Mouse (Mus musculus) limb, embryonic 14.5 days (tissue): ENCODE measurements around the gene Fam216b. TPM values are rescaled to one million over a fixed set of nuclear protein-coding genes. Genes with fewer than 3 reads are reported as not detected.

Experiments
- ATAC-seq: fragments of 200-750 bp; cut with Nextera tagmentation; 2 replicates; pipeline ENCODE4 v1.8.0; 2017; ENCODE audit warnings: low read depth, moderate number of reproducible peaks, moderate TSS enrichment; ENCODE audit not compliant: low FRiP score
- DNase-seq: peaks from one replicate; pipeline ENCODE4 v3.0.0-alpha.2; 2015; ENCODE audit warnings: low spot score
- H3K27ac ChIP-seq: fragments of 300-500 bp; sonication (generic); replicated peaks from 2 replicates; pipeline ENCODE4 v1.5.1; 2014; ENCODE audit warnings: low read depth, mild to moderate bottlenecking, low read length, moderate library complexity, mixed read lengths
- H3K27me3 ChIP-seq: fragments of 300-500 bp; sonication (generic); 2 replicates; pipeline ENCODE4 v1.6.1; 2014; ENCODE audit warnings: low read length, mixed read lengths; ENCODE audit not compliant: control insufficient read depth, insufficient read depth
- H3K36me3 ChIP-seq: fragments of 300-500 bp; sonication (generic); 2 replicates; pipeline ENCODE4 v1.6.1; 2014; ENCODE audit warnings: mild to moderate bottlenecking, low read length, moderate library complexity, mixed read lengths; ENCODE audit not compliant: control insufficient read depth, insufficient read depth
- H3K4me1 ChIP-seq: fragments of 300-500 bp; sonication (generic); 2 replicates; pipeline ENCODE4 v1.6.1; 2014; ENCODE audit warnings: antibody characterized with exemption, low read length, mixed read lengths; ENCODE audit not compliant: control insufficient read depth, insufficient read depth
- H3K4me2 ChIP-seq: fragments of 300-500 bp; sonication (generic); replicated peaks from 2 replicates; pipeline ENCODE4 v1.6.1; 2014; ENCODE audit warnings: low read depth, mild to moderate bottlenecking, low read length, moderate library complexity; ENCODE audit not compliant: severe bottlenecking
- H3K4me3 ChIP-seq: fragments of 300-500 bp; sonication (generic); replicated peaks from 2 replicates; pipeline ENCODE4 v1.5.1; 2014; ENCODE audit warnings: low read length
- H3K9ac ChIP-seq: fragments of 300-500 bp; sonication (generic); 2 replicates; pipeline ENCODE4 v1.6.1; 2014; ENCODE audit warnings: mild to moderate bottlenecking, low read depth, low read length, moderate library complexity; ENCODE audit not compliant: severe bottlenecking
- H3K9me3 ChIP-seq: fragments of 300-500 bp; sonication (generic); 2 replicates; pipeline ENCODE4 v1.6.1; 2016; ENCODE audit warnings: low read length; ENCODE audit not compliant: control insufficient read depth
- POLR2A ChIP-seq: fragments of 200-500 bp; IDR thresholded peaks from 2 replicates; pipeline ENCODE4 v1.8.0; 2012; ENCODE audit warnings: inconsistent platforms, mild to moderate bottlenecking, moderate library complexity, borderline replicate concordance; ENCODE audit not compliant: insufficient read depth, insufficient read length; ENCODE audit errors: extremely low read depth
- WGBS: fragments of 180-500 bp; shearing (Covaris S2); extraction: QIAGEN DNeasy Blood & Tissue Kit; methylation state at CpG from one replicate; pipeline ENCODE4 v1.1.7; 2014; 5-methylcytosine and 5-hydroxymethylcytosine counted together
- polyA plus RNA-seq, 2 experiments: library from polyadenylated mRNA; depleted of rRNA in 1 of 2; stranded (reverse) in 1 of 2; unstranded in 1 of 2; fragments of >200 nt; fragmentation: Nextera tagmentation in 1 of 2; extraction: Ambion mirVana in 1 of 2; gene quantifications; 2 replicates each; pipeline versions ENCODE4 v1.2.1 to v1.2.3; 2012 to 2014

The Fam216b gene
- polyA plus RNA-seq, 2 experiments: not detected

DNA sequence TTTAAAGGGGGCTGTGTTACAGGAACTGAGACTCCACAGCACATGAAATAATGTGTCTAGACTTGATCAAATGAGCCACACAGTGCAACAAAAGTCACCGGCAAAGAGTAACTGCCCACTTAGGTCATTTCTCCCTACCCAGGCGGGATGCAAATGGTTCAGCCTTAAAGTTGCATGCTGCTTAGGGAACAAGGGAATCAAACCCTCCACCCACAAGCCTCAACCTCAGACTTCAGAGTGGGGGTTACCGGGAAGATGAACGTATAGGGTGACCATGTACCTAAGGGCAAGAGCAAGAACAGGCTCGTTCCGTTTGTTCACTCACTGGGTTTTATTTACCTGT is 28.2 kb downstream of the Fam216b start:
- peaks cover 5% of the 10 kb centered on the region; the same call in 1 of the 2 replicates for H3K4me1 ChIP-seq
- no peak overlapping the region for H3K27ac ChIP-seq
- H3K4me2 ChIP-seq: peak overlapping the region; percentile 27; the same call in 1 of the 2 replicates
- no peaks in the 10 kb centered on the region for H3K36me3 ChIP-seq
- WGBS: 48% methylated on average over 6 of the region's 6 CpGs
- ATAC-seq: no peak
- H3K27me3 ChIP-seq: no peaks in the 10 kb centered on the region
- no peak overlapping the region for H3K9ac ChIP-seq
- no peak for TF ChIP-seq POLR2A
- no peak overlapping the region for H3K4me3 ChIP-seq
- H3K9me3 ChIP-seq: no peaks in the 10 kb centered on the region
- DNase-seq: no peak

DNA sequence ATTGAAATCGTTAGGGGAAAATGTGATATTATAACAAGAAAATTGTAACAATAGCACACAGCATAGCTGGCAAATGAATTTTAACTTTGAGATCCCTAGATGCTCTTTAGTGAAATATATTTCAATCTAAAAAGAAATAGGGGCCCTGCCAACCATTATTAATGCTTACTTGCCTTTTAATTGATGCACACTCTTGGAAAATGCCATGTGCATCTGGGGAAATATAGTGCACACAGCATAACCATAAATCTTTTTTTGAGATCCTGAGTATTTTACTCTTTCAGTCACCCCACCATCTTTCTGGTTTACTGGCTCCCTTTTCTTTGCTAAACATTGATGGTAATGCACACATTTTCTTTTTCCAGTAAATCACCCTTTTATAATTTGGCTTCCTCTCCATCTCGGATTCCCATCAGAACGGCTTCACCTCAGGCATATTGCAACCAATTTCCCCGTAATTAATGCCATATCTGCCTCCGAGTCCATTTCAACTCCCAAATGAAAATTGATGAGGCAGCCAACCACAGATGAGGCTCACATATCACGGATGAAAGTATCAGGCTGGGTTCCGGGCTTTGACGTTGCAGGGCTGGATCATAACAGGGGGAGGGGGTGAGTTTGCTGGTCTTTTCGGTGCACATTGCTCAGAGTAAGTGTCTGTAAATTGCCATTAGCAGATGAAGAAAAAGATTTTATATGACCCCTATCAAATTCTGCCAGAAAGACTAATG is 28.8 kb downstream of the Fam216b start:
- Histone ChIP-seq H3K9ac (no peak overlapping the region), H3K4me1 (peaks cover 5% of the 10 kb centered on the region; the same call in 1 of the 2 replicates), H3K4me2 (peak overlapping the region; percentile 27; the same call in 1 of the 2 replicates), H3K27me3 (no peaks in the 10 kb centered on the region), H3K36me3 (no peaks in the 10 kb centered on the region), H3K9me3 (no peaks in the 10 kb centered on the region), H3K4me3 (no peak overlapping the region), H3K27ac (no peak overlapping the region)
- DNase-seq (peak; percentile 18), ATAC-seq (no peak)
- 20% methylated on average over 9 of the region's 9 CpGs for WGBS
- TF ChIP-seq POLR2A: no peak

DNA sequence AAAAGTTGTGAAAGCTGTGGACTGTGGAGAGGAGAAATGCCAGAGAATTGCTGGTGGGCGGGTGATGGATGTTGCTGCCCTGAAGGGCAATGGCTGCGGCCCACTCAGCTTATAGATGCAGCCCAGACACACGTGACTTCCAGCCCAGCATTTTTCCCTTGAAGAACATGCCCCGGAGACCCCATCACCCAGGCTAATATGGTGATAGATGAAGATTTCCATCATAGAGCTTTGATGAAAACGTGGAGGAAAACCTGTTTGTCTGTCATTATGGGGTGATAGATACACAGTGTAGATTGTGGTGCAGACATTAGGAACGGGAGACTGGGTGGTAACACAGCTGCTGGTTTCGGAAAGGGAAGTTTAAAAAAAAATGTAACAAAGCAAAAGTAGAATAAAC is 31.4 kb downstream of the Fam216b start:
- H3K27me3 ChIP-seq: no peaks in the 10 kb centered on the region
- H3K36me3 ChIP-seq: no peaks in the 10 kb centered on the region
- H3K9me3 ChIP-seq: no peaks in the 10 kb centered on the region
- H3K4me1 ChIP-seq: peaks cover 5% of the 10 kb centered on the region; the same call in 1 of the 2 replicates
- WGBS: 70% methylated on average over 7 of the region's 7 CpGs
- DNase-seq: no peak
- no peak for ATAC-seq
- no peak overlapping the region for H3K27ac ChIP-seq
- H3K4me3 ChIP-seq: no peak overlapping the region
- no peak overlapping the region for H3K4me2 ChIP-seq
- TF ChIP-seq POLR2A: no peak
- no peak overlapping the region for H3K9ac ChIP-seq

DNA sequence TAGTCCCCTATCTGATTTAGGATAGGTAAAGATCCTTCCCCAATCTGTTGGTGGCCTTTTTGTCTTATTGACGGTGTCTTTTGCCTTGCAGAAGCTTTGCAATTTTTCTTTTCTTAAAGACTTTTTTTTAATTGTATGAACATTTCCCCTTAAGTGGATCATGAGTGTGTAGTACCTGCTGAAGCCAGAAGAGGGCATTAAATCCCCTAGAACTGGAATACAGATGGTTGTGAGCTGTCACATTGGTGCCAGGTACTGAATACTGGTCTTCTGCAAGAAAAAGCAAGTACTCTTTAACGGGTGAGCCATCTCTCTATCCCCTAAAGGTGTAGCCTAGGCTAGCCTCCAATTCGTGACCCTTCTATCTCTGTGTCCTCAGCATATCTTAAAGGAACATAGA is 32.4 kb downstream of the Fam216b start:
- no peaks in the 10 kb centered on the region for H3K36me3 ChIP-seq
- TF ChIP-seq POLR2A: no peak
- H3K4me2 ChIP-seq: no peak overlapping the region
- H3K4me1 ChIP-seq: peaks cover 5% of the 10 kb centered on the region; the same call in 1 of the 2 replicates
- no peaks in the 10 kb centered on the region for H3K9me3 ChIP-seq
- ATAC-seq: no peak
- H3K4me3 ChIP-seq: no peak overlapping the region
- H3K27ac ChIP-seq: no peak overlapping the region
- DNase-seq: no peak
- WGBS: 87% methylated on average over 3 of the region's 3 CpGs
- no peak overlapping the region for H3K9ac ChIP-seq
- no peaks in the 10 kb centered on the region for H3K27me3 ChIP-seq

DNA sequence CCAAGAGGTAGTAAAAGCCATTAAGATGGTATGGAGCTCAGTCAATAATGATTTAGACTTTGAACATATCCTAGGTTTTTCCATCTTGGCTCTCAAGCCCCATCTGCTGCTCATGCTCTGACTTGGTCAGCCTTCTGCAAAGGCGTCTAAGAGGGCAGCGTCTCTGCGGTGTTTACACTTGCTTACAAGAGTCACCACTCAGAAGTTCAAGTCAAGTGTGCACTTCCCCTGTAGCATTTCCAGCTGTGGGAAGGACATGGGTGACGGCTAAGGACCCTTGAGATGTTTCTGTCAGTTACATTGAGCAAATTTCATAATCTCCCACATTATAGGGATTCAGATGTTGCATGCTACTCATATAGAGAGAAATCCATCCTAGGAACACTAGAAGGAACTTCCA is 40.1 kb downstream of the Fam216b start:
- no peak for ATAC-seq
- no peak for DNase-seq
- Histone ChIP-seq H3K4me3 (no peak overlapping the region), H3K4me2 (no peak overlapping the region), H3K27me3 (no peaks in the 10 kb centered on the region), H3K9me3 (no peaks in the 10 kb centered on the region), H3K9ac (no peak overlapping the region), H3K27ac (no peak overlapping the region), H3K36me3 (no peaks in the 10 kb centered on the region), H3K4me1 (no peaks in the 10 kb centered on the region)
- WGBS: 85% methylated on average over 4 of the region's 4 CpGs
- TF ChIP-seq POLR2A: no peak
